Mouse (Mus musculus): ENCODE results near the gene 1700010B08Rik.
A peak's percentile ranks its signal among the peaks of the same experiment; 100 is the strongest.

1700010B08Rik gene

GRCm38 (mm10) chr2:173722251-173722857 is 3.1 kb downstream of the 1700010B08Rik start:
- DNase-seq (ENCODE audit: low spot score in 2 of 2) = peak; percentile 57 to 69

GRCm38 (mm10) chr2:173724382-173724781 is 5.2 kb downstream of the 1700010B08Rik start:
- no peak for DNase-seq (ENCODE audit: low spot score in 2 of 2)

GRCm38 (mm10) chr2:173724940-173725807 is 6.0 kb downstream of the 1700010B08Rik start:
- DNase-seq (ENCODE audit: low spot score in 2 of 2) = no peak

GRCm38 (mm10) chr2:173725819-173726218 is 6.6 kb downstream of the 1700010B08Rik start:
- no peak for DNase-seq (ENCODE audit: low spot score in 2 of 2)

GRCm38 (mm10) chr2:173730444-173730966 is 11.3 kb downstream of the 1700010B08Rik start:
- DNase-seq (ENCODE audit: low spot score in 2 of 2) = no peak

- DNase-seq (ENCODE audit: low spot score in 2 of 2) = no peak
Measured at GRCm38 (mm10) chr2:173734426-173734825, 15.2 kb downstream of the 1700010B08Rik start.

- DNase-seq (ENCODE audit: low spot score in 2 of 2) = peak; percentile 98
Measured at GRCm38 (mm10) chr2:173737222-173737989, 18.2 kb downstream of the 1700010B08Rik start, which contains the start of gene Vapb. Gene Vapb, plus strand, starts transcription at chr2:173737511.

- no peak for DNase-seq (ENCODE audit: low spot score in 2 of 2)
Measured at GRCm38 (mm10) chr2:173738232-173738631, 19.0 kb downstream of the 1700010B08Rik start.

- DNase-seq (ENCODE audit: low spot score in 2 of 2) = no peak
Measured at GRCm38 (mm10) chr2:173739107-173739506, 19.9 kb downstream of the 1700010B08Rik start.

- no peak for DNase-seq (ENCODE audit: low spot score in 2 of 2)
Measured at GRCm38 (mm10) chr2:173742090-173742489, 22.9 kb downstream of the 1700010B08Rik start.

GRCm38 (mm10) chr2:173742744-173743143 is 23.5 kb downstream of the 1700010B08Rik start:
- DNase-seq (ENCODE audit: low spot score in 2 of 2) = no peak

GRCm38 (mm10) chr2:173744070-173744815 is 25.0 kb downstream of the 1700010B08Rik start:
- no peak for DNase-seq (ENCODE audit: low spot score in 2 of 2)

GRCm38 (mm10) chr2:173748961-173749659 is 29.9 kb downstream of the 1700010B08Rik start:
- DNase-seq (ENCODE audit: low spot score in 2 of 2) = no peak

GRCm38 (mm10) chr2:173755433-173756144 is 36.4 kb downstream of the 1700010B08Rik start:
- no peak for DNase-seq (ENCODE audit: low spot score in 2 of 2)

- no peak for DNase-seq (ENCODE audit: low spot score in 2 of 2)
Measured at GRCm38 (mm10) chr2:173757624-173758155, 38.5 kb downstream of the 1700010B08Rik start.

GRCm38 (mm10) chr2:173760607-173761006 is 41.4 kb downstream of the 1700010B08Rik start:
- DNase-seq (ENCODE audit: low spot score in 2 of 2) = no peak

GRCm38 (mm10) chr2:173764629-173765028 is 45.4 kb downstream of the 1700010B08Rik start:
- no peak for DNase-seq (ENCODE audit: low spot score in 2 of 2)

- DNase-seq (ENCODE audit: low spot score in 2 of 2) = no peak
Measured at GRCm38 (mm10) chr2:173767959-173768595, 48.9 kb downstream of the 1700010B08Rik start.

- DNase-seq (ENCODE audit: low spot score in 2 of 2) = peak; percentile 20 to 29
Measured at GRCm38 (mm10) chr2:173769183-173769582, 50.0 kb downstream of the 1700010B08Rik start.
